Mouse (Mus musculus) CD8-positive naive resting alpha-beta T cell, adult 2 months (primary cell): ENCODE data around the gene Vamp3.

Experiments used
- DNase-seq, 2 experiments: peaks; one replicate each; pipeline ENCODE4 v3.0.0; 2022; ENCODE audit warnings: low read depth in 2 of 2, low spot score in 2 of 2

Gene Vamp3

GRCm38 (mm10) chr4:151057347-151058321, at the start of gene Vamp3:
Vamp3 (minus strand) TSS chr4:151057963.
- peak; percentile 94 to 95 for DNase-seq

- no peak for DNase-seq
Measured at GRCm38 (mm10) chr4:151106468-151106867, 48.7 kb upstream of the Vamp3 start.

DNA sequence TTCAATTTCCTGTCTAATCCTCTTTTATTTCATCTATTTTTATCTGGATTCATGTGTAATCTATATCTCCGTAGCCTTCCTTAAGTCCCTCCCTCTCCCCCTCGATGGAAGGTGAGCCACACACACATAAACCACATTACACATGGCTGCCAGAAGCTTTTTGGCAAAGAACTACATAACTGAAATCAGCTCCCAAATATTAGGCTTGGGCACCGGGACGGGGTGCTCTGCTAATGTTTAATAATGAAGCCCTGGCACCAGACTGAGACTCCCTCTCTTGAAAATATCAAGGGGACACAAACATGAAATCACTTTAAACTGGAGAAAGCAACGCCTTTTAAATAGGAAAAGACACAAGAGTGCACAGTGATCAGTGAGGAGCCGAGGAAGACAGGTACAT, 48.1 kb upstream of the Vamp3 start:
- no peak for DNase-seq

DNA sequence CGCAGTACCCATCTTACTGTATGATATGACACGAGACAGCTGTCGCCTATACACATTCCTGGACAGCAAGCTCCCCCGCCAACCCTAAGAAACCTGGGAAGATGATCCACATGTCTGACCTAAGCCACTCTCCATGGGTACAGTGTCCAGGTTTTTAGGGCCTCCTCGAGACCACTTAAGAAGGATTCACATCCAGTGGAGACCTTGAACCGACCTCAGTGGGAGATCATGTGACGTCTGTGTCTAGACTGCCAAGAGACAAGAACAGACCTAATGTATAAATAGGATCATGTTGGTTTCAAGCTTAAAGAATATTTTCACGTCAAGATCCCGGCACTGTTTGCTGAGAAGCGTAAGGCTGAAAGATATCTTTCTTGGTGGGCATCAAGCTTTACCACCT, 46.4 kb upstream of the Vamp3 start:
- DNase-seq: no peak

DNA sequence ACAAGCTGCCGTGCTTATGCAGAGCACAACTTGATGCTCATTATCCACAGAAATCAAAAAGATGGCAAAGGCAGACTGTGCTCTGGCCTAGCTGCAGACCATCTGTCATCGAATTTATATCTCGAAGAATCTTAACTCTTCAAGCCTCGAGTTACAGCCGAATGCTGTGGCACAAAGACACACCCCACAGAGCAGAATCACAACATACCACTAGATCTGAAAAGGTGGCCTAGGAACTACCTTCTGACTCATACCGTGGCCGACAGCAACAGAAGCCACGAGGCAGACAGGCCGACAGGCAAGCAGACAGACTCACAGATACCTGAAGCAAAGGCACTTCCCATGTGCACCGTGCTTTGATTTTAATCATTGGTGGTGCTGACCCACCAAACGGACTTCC, 45.9 kb upstream of the Vamp3 start:
- DNase-seq: no peak

- DNase-seq: no peak
Measured at GRCm38 (mm10) chr4:151097104-151097438, 39.3 kb upstream of the Vamp3 start.

GRCm38 (mm10) chr4:151096334-151097103, 38.8 kb upstream of the Vamp3 start:
- DNase-seq: no peak

DNA sequence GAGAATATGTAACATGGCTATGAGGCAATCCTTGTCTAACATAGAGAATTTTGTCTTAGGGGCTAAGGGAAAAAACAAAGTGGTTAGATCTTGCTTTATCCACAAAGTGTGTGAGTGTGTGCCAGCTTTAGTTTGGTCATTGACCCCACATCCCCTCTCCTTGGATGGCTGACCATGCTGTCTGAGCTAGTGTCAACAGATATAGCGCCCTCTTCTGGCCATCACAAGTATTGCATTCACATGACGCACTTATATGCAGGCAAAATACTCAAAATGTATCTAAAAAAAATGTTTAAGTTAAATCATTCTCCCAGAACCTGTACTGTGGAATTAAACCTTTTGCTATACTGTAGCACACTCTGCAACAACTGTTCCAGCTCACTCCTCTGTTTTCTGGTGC, 37.4 kb upstream of the Vamp3 start:
- peak in 1 of 2 experiments; percentile 7 for DNase-seq

DNA sequence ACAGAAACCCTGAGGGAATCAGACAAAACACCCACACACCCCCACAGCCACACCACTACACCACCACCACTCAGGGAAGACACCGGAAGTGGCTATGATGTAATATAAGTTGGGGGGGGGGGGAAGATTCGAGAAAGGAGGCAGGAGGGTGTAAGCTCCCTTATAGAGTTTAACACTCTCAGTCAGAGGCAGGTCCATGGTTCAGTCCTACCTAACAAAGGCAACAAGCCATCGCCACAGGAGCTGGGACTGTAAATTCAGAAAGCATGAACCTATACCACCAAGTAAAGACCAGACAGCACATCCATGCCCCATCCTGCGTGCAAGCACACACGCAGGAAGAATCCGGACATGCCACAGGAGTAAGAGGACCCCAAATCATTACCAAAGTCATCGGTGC, 31.5 kb upstream of the Vamp3 start, which contains the start of gene Gm13090:
Gene Gm13090 (plus strand): TSS at position 301 of the 400 bp plus-strand sequence.
- no peak for DNase-seq

DNA sequence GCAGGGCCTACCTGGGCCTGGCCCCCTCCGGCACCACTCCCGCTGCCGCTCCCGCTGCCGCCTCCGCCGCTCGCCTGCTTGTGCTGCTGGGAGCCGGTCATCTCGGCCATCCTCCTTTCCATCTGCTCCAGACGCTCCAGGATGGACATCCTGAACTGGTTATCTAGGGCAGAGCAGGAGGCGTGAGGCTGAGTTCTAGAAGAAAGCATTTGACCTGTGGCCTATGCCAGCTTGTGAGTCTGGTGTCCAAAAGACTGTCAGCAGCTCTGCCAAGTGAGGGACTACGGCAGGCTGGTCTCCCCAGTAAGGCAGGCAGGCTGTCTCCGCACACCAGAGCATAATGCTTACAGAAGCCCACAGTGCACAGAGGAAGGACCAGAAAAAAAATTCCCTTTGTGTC, 31.1 kb upstream of the Vamp3 start:
- DNase-seq: no peak

GRCm38 (mm10) chr4:151087358-151087757, 29.6 kb upstream of the Vamp3 start:
- DNase-seq: no peak

- no peak for DNase-seq
Measured at GRCm38 (mm10) chr4:151083027-151083426, 25.3 kb upstream of the Vamp3 start.

GRCm38 (mm10) chr4:151081977-151082376, 24.2 kb upstream of the Vamp3 start:
- no peak for DNase-seq

DNA sequence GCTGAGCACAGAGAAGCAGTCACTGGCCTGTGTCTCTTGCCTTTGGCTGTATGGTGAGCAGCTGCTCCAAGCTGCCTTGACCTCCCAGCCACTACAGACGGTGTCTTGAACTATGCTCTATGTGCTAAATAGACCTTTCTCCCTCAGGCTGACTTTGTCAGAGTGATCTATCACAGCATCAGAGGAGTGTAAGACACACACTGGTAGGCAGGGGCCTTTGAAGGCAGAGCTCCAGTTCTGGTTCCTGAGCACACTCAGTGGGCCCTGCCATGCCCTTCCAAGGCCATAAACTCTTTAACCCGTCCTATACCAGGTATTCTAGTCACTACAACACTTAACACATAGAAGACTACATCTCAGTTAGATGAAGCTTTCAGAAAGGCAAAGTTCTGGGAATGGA, 23.6 kb upstream of the Vamp3 start:
- DNase-seq: no peak

- DNase-seq: no peak
Measured at GRCm38 (mm10) chr4:151074817-151075216, 17.1 kb upstream of the Vamp3 start.

DNA sequence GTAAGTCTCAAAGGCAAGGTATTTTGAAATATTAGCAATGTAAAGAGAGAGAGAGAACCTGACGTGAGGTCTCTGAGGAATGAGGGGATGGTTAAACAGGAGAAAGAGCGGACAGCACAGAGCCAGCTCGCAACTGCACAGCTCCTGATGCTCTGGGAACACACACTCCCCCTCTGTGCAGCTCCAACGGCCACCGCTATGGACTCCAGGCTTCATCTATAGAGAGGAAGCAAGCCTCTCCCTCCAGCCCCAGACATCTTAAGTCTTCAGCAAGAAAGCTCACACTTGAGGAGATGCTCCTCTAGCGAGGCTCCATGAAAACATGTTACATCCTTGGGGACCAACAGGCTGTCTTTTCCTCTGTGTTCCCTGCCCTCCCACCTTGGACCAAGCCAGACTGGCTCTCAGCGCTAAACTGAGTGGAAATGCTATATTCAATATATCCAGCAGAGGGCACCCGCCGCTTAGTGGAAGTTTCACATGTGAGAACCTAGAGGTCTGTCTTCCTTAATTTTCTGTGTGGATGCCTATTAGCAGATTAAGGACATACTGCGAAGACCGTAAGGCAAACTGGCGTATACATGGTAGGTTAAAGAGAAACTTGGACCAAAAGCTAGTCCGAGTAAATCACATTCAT, 15.5 kb upstream of the Vamp3 start:
- DNase-seq: peak; percentile 43 to 66

DNA sequence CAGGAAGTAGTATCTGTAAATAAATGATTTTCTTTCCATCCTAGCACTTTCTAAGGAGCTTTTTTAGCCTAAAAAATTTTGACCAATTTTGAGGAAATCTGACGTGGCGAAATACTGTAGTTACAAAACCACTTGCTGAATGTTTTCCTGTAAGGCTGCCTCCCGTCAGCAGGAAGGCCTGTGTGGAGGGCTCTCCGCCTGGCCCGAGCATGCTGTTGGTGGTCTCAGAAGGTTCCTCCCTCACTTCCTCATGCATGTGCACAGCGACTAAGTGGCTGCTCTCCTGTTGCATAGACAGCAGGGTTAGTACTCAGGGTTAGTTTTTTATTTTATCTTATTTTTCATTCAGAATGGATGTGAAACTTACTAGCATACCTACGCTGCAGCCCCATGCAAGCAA, 13.2 kb upstream of the Vamp3 start:
- no peak for DNase-seq

GRCm38 (mm10) chr4:151068751-151069150, 11.0 kb upstream of the Vamp3 start:
- no peak for DNase-seq

DNA sequence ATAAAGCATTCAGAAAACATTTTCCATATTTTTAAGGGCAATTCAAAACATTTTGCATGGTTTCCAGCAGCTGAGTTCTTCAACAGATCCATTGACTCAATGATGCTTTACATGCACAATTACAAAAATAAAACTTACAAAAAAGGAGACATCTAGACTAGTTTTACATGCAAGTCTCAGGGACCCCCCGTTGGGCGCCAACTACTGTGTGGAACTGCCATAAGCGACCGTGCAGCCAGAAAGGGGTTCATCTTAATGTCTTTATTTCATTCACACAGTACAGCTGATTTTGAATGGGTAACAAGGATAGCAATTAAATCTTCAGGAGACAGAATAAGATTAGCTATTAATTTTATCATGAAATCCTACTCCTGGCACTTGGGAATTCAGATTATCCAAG, 1.8 kb upstream of the Vamp3 start:
- DNase-seq: no peak

- DNase-seq: no peak
Measured at GRCm38 (mm10) chr4:151058634-151059033, 871 bp upstream of the Vamp3 start.

DNA sequence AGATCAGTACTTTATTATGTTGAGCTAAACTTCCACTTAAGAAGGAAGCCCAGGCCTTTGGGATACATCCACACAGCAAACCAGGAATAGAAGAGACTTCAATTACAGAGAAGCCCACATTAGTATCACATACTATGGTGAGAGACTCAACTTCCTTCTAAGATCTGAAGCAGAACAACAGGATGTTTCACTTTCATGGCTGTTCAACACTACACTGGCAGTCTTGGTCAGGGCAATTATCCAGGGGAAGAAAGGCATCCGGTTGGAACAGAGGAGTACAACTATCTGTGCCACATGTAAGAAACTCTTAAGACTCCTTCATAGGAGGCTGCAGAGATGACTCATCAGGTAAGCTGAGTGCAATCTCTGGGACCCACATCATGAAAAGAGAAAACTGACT, 6.6 kb downstream of the Vamp3 start:
- DNase-seq: no peak

DNA sequence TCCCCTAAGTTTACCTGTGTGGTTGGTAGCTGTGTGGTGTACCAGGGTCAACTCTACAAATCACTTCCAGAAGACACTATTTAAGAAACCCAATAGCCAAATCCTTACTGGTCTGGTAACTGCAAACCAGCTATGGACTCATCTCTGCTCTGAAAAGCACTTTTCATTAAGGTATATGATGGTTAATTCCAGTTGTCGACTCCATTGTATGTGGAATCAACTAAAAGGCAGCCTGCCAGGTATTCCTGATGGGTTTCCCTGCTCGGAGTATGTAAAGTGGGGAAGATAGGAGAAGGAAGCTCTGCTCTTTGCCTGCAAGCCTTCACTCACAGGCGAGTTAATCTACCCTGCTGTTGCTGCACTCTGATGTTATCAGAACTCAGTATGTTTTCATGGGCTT, 11.2 kb downstream of the Vamp3 start:
- DNase-seq: no peak
